Mouse (Mus musculus) MEL (cell line): ENCODE measurements around the gene Urad.

Experiments
- CTCF ChIP-seq, 3 experiments: IDR thresholded peaks in 2 of 3; conservative IDR thresholded peaks in 1 of 3; 2 replicates each; pipeline ENCODE4 v1.5.1; 2011 to 2012; ENCODE audit warnings: low read length in 3 of 3, low read depth in 2 of 3, mild to moderate bottlenecking in 2 of 3, improper control_type of control experiment in 1 of 3, inconsistent platforms in 1 of 3, mixed read lengths in 1 of 3, moderate library complexity in 1 of 3; ENCODE audit not compliant: control insufficient read depth in 1 of 3, insufficient read depth in 1 of 3, poor library complexity in 1 of 3, severe bottlenecking in 1 of 3
- EP300 ChIP-seq, 2 experiments: IDR thresholded peaks; 2 replicates each; pipeline ENCODE4 v1.6.1; 2011; ENCODE audit warnings: improper control_type of control experiment in 2 of 2, low read length in 2 of 2, low read depth in 1 of 2, mild to moderate bottlenecking in 1 of 2
- GATA1 ChIP-seq: IDR thresholded peaks from 2 replicates; pipeline ENCODE4 v1.6.1; 2011; ENCODE audit warnings: low read depth, low read length, improper control_type of control experiment
- KAT2A ChIP-seq: conservative IDR thresholded peaks from 2 replicates; pipeline ENCODE4 v1.6.1; 2012; ENCODE audit warnings: low read depth, low read length, improper control_type of control experiment, inconsistent platforms
- POLR2A ChIP-seq, 2 experiments: IDR thresholded peaks; 2 replicates each; pipeline ENCODE4 v1.6.1; 2011 to 2012; ENCODE audit warnings: low read length in 2 of 2, mild to moderate bottlenecking in 2 of 2, control low read depth in 1 of 2, improper control_type of control experiment in 1 of 2, low read depth in 1 of 2, moderate library complexity in 1 of 2; ENCODE audit not compliant: control insufficient read depth in 1 of 2, insufficient read depth in 1 of 2, poor library complexity in 1 of 2
- RCOR1 ChIP-seq: IDR thresholded peaks from 2 replicates; pipeline ENCODE4 v1.6.1; 2012; ENCODE audit warnings: low read depth, mild to moderate bottlenecking, inconsistent platforms, low read length, improper control_type of control experiment
- SMC3 ChIP-seq: IDR thresholded peaks from 2 replicates; pipeline ENCODE4 v1.6.1; 2011; ENCODE audit warnings: low read depth, low read length, improper control_type of control experiment
- TAL1 ChIP-seq: IDR thresholded peaks from 2 replicates; pipeline ENCODE4 v1.6.1; 2012; ENCODE audit warnings: mild to moderate bottlenecking, inconsistent platforms, low read length, moderate library complexity, mixed read lengths
- TCF12 ChIP-seq: IDR thresholded peaks from 2 replicates; pipeline ENCODE4 v1.6.1; 2014; ENCODE audit warnings: low read depth, mild to moderate bottlenecking, inconsistent platforms, low read length, improper control_type of control experiment, moderate library complexity
- USF2 ChIP-seq, 2 experiments: IDR thresholded peaks; 2 replicates each; pipeline ENCODE4 v1.6.1; 2011 to 2012; ENCODE audit warnings: improper control_type of control experiment in 2 of 2, low read length in 2 of 2, borderline replicate concordance in 1 of 2, inconsistent platforms in 1 of 2, low read depth in 1 of 2, mild to moderate bottlenecking in 1 of 2; ENCODE audit not compliant: insufficient read depth in 1 of 2

GRCm38 (mm10) chr5:147358481-147358880 lies 36.2 kb upstream of the Urad start:
- TF ChIP-seq EP300 (IDR thresholded peaks at IDR 0.05; ENCODE audit: low read depth in 1 of 2, low read length in 2 of 2) (no peak), POLR2A (IDR thresholded peaks at IDR 0.05; ENCODE audit: control insufficient read depth in 1 of 2, insufficient read depth in 1 of 2, low read depth in 1 of 2, low read length in 2 of 2, poor library complexity in 1 of 2) (no peak), USF2 (IDR thresholded peaks at IDR 0.05; ENCODE audit: borderline replicate concordance in 1 of 2, insufficient read depth in 1 of 2, low read depth in 1 of 2, low read length in 2 of 2) (no peak), KAT2A (no peak), SMC3 (no peak), CTCF (IDR thresholded peaks at IDR 0.05 in 2 of 3, conservative IDR thresholded peaks at IDR 0.05 in 1 of 3; ENCODE audit: control insufficient read depth in 1 of 3, insufficient read depth in 1 of 3, low read depth in 2 of 3, low read length in 3 of 3, poor library complexity in 1 of 3, severe bottlenecking in 1 of 3) (no peak), GATA1 (no peak), TAL1 (no peak), RCOR1 (no peak), TCF12 (no peak)
